Mouse (Mus musculus) forebrain, embryonic 11.5 days (tissue): ENCODE results near the gene Sephs2. TPM values are rescaled to one million over a fixed set of nuclear protein-coding genes. Genes with fewer than 3 reads are reported as not detected.

Source experiments
- ATAC-seq: fragments of 200-750 bp; cut with Nextera tagmentation; replicated peaks from 2 replicates; pipeline ENCODE4 v1.8.0; 2017; ENCODE audit warnings: moderate TSS enrichment; ENCODE audit not compliant: low FRiP score
- DNase-seq: peaks from one replicate; pipeline ENCODE4 v3.0.0-alpha.2; 2017; ENCODE audit warnings: low spot score
- H3K27ac ChIP-seq: fragments of 300-500 bp; sonication (generic); 2 replicates; pipeline ENCODE4 v1.5.1; 2014; ENCODE audit warnings: low read depth, low read length
- H3K27me3 ChIP-seq: fragments of 300-500 bp; sonication (generic); 2 replicates; pipeline ENCODE4 v1.6.1; 2014; ENCODE audit warnings: mild to moderate bottlenecking, low read length, mixed read lengths; ENCODE audit not compliant: control insufficient read depth, insufficient read depth
- H3K36me3 ChIP-seq: fragments of 300-500 bp; sonication (generic); 2 replicates; pipeline ENCODE4 v1.6.1; 2014; ENCODE audit warnings: mild to moderate bottlenecking, low read length, moderate library complexity, mixed read lengths; ENCODE audit not compliant: control insufficient read depth, insufficient read depth
- H3K4me1 ChIP-seq: fragments of 300-500 bp; sonication (generic); replicated peaks from 2 replicates; pipeline ENCODE4 v1.6.1; 2014; ENCODE audit warnings: low read length, mixed read lengths; ENCODE audit not compliant: control insufficient read depth, insufficient read depth
- H3K4me2 ChIP-seq: fragments of 300-500 bp; sonication (generic); 2 replicates; pipeline ENCODE4 v1.6.1; 2014; ENCODE audit warnings: low read depth, mild to moderate bottlenecking, low read length, moderate library complexity, mixed read lengths; ENCODE audit not compliant: severe bottlenecking
- H3K4me3 ChIP-seq: fragments of 300-500 bp; sonication (generic); 2 replicates; pipeline ENCODE4 v1.5.1; 2014; ENCODE audit warnings: low read depth, low read length
- H3K9ac ChIP-seq: fragments of 300-500 bp; sonication (generic); 2 replicates; pipeline ENCODE4 v1.6.1; 2014; ENCODE audit warnings: low read length
- H3K9me3 ChIP-seq: fragments of 300-500 bp; sonication (generic); 2 replicates; pipeline ENCODE4 v1.6.1; 2016; ENCODE audit warnings: low read length, mixed read lengths; ENCODE audit not compliant: control insufficient read depth
- WGBS: fragments of 180-500 bp; shearing (Covaris S2); extraction: QIAGEN DNeasy Blood & Tissue Kit; methylation state at CpG from one replicate; pipeline ENCODE4 v1.1.7; 2014; 5-methylcytosine and 5-hydroxymethylcytosine counted together
- polyA plus RNA-seq: library from polyadenylated mRNA; unstranded; fragments of >200 nt; fragmentation: Nextera tagmentation; extraction: Ambion mirVana; gene quantifications from 2 replicates; pipeline ENCODE4 v1.2.1, GENCODE M21; 2014

Gene Sephs2
- polyA plus RNA-seq, 1 experiment from 2014 or later, result 87.0 TPM

- H3K9me3 ChIP-seq, result no peaks in the 10 kb centered on the region; the same call in 1 of the 2 replicates
- no peaks in the 10 kb centered on the region for H3K27me3 ChIP-seq
- DNase-seq (no peak), ATAC-seq (peak; percentile 61)
- peaks cover 34% of the 10 kb centered on the region for H3K36me3 ChIP-seq
- WGBS, result 1% methylated on average over 24 of the region's 27 CpGs
- H3K4me2 ChIP-seq, result peak overlapping the region; percentile 61
- peak overlapping the region; percentile 94 for H3K4me3 ChIP-seq
- H3K27ac ChIP-seq, result peak overlapping the region; percentile 99
- peaks cover 10% of the 10 kb centered on the region; the same call in 1 of the 2 replicates for H3K4me1 ChIP-seq
- peak overlapping the region; percentile 99 for H3K9ac ChIP-seq
Observed at GRCm38 (mm10) chr7:127233368-127233749, 40.5 kb downstream of the Sephs2 start.

GRCm38 (mm10) chr7:127232622-127233367 is 41.1 kb downstream of the Sephs2 start, which contains the start of the genes Zfp553 and Sept1:
TSS of gene Zfp553 (plus strand) at chr7:127233061.
TSS of gene Sept1 (minus strand) at chr7:127233130.
- H3K9ac ChIP-seq, result peak within 1 kb of the TSS; percentile 99
- H3K27ac ChIP-seq, result peak within 1 kb of the TSS; percentile 99
- DNase-seq (peak; percentile 97), ATAC-seq (peak; percentile 89)
- H3K4me2 ChIP-seq, result peak within 1 kb of the TSS; percentile 61
- WGBS, result under 1% methylated on average over 63 of the region's 64 CpGs
- peak within 1 kb of the TSS; percentile 94 for H3K4me3 ChIP-seq
- peaks cover 10% of the 10 kb centered on the region; the same call in 1 of the 2 replicates for H3K4me1 ChIP-seq
- peaks cover 28% of the 10 kb centered on the region for H3K36me3 ChIP-seq
- no peaks in the 10 kb centered on the region for H3K27me3 ChIP-seq
- H3K9me3 ChIP-seq, result no peaks in the 10 kb centered on the region; the same call in 1 of the 2 replicates

- Histone ChIP-seq H3K27ac (peak overlapping the region; percentile 99), H3K4me1 (peaks cover 10% of the 10 kb centered on the region; the same call in 1 of the 2 replicates), H3K9ac (peak overlapping the region; percentile 99), H3K36me3 (peaks cover 22% of the 10 kb centered on the region), H3K27me3 (no peaks in the 10 kb centered on the region), H3K4me2 (peak overlapping the region; percentile 61), H3K9me3 (no peaks in the 10 kb centered on the region; the same call in 1 of the 2 replicates), H3K4me3 (peak overlapping the region; percentile 94)
- DNase-seq, result no peak
- ATAC-seq, result no peak
- 7% methylated on average over 20 of the region's 20 CpGs for WGBS
Observed at GRCm38 (mm10) chr7:127231826-127232621, 41.8 kb downstream of the Sephs2 start.

- H3K9me3 ChIP-seq, result no peaks in the 10 kb centered on the region; the same call in 1 of the 2 replicates
- DNase-seq (no peak), ATAC-seq (no peak)
- peak overlapping the region; percentile 99 for H3K9ac ChIP-seq
- peaks cover 16% of the 10 kb centered on the region for H3K36me3 ChIP-seq
- peak overlapping the region; percentile 61 for H3K4me2 ChIP-seq
- H3K4me1 ChIP-seq, result peaks cover 10% of the 10 kb centered on the region; the same call in 1 of the 2 replicates
- H3K27ac ChIP-seq, result peak overlapping the region; percentile 99; the same call in 1 of the 2 replicates
- H3K4me3 ChIP-seq, result peak overlapping the region; percentile 94
- no peaks in the 10 kb centered on the region for H3K27me3 ChIP-seq
- 69% methylated on average over 3 of the region's 3 CpGs for WGBS
Observed at GRCm38 (mm10) chr7:127231376-127231775, 42.5 kb downstream of the Sephs2 start.

- Histone ChIP-seq H3K9ac (no peak overlapping the region), H3K36me3 (peaks cover 2% of the 10 kb centered on the region; the same call in 1 of the 2 replicates), H3K4me3 (no peak overlapping the region), H3K9me3 (no peaks in the 10 kb centered on the region), H3K27me3 (no peaks in the 10 kb centered on the region), H3K4me1 (peaks cover 5% of the 10 kb centered on the region; the same call in 1 of the 2 replicates), H3K27ac (no peak overlapping the region), H3K4me2 (no peak overlapping the region)
- DNase-seq (peak; percentile 84), ATAC-seq (no peak)
- 65% methylated on average over 4 of the region's 4 CpGs for WGBS
Observed at GRCm38 (mm10) chr7:127228615-127229303, 45.1 kb downstream of the Sephs2 start.

- Histone ChIP-seq H3K4me2 (no peak overlapping the region), H3K27ac (no peak overlapping the region), H3K9me3 (no peaks in the 10 kb centered on the region), H3K4me1 (no peaks in the 10 kb centered on the region), H3K36me3 (peaks cover 2% of the 10 kb centered on the region; the same call in 1 of the 2 replicates), H3K4me3 (no peak overlapping the region), H3K27me3 (no peaks in the 10 kb centered on the region), H3K9ac (no peak overlapping the region)
- 92% methylated on average over 11 of the region's 11 CpGs for whole genome bisulfite sequencing
- DNase-seq, result no peak
- no peak for ATAC-seq
Observed at GRCm38 (mm10) chr7:127225147-127225995, 48.5 kb downstream of the Sephs2 start.

- no peak for ATAC-seq
- 87% methylated on average over 6 of the region's 6 CpGs for WGBS
- no peaks in the 10 kb centered on the region for H3K9me3 ChIP-seq
- H3K9ac ChIP-seq, result no peak overlapping the region
- no peaks in the 10 kb centered on the region for H3K4me1 ChIP-seq
- no peak overlapping the region for H3K27ac ChIP-seq
- DNase-seq, result no peak
- H3K36me3 ChIP-seq, result peaks cover 2% of the 10 kb centered on the region; the same call in 1 of the 2 replicates
- no peak overlapping the region for H3K4me2 ChIP-seq
- no peaks in the 10 kb centered on the region for H3K27me3 ChIP-seq
- no peak overlapping the region for H3K4me3 ChIP-seq
Observed at GRCm38 (mm10) chr7:127224616-127225015, 49.2 kb downstream of the Sephs2 start.
